Mouse (Mus musculus): ENCODE measurements around the gene Aplp2.

DNA sequence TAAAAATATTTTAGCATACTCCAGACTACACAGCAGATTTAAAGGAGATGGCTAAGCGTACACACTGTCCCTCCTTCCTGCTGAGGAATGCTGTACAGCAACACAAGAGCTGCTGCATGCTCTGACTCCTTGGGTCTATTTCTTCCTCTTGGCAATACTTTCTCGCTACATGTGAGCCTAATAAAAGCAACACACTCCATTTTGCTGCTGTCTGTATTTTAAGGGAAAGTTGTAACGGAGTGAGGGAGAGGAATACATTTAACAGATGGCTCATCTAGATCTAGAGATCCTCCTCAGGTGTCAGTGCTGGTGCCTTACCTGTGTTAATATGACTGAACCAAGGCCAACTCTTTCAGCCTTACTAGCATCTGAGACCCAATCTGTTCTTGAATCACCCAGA is 35.6 kb downstream of the Aplp2 start:
- no peak for TF ChIP-seq CTCF (IDR thresholded peaks at IDR 0.05; ENCODE audit: low read depth, low read length)
- no peak for TF ChIP-seq POLR2A (IDR thresholded peaks at IDR 0.05; ENCODE audit: borderline replicate concordance, low read depth, low read length)
